Mouse (Mus musculus) midbrain, embryonic 10.5 days (tissue): ENCODE data around the gene Tusc2. TPM values are rescaled to one million over a fixed set of nuclear protein-coding genes. Genes with fewer than 3 reads are reported as not detected.
A peak's percentile ranks its signal among the peaks of the same experiment; 100 is the strongest.

Experiments
- DNase-seq: peaks from one replicate; pipeline ENCODE4 v3.0.0-alpha.2; 2017; ENCODE audit warnings: low spot score
- H3K27ac ChIP-seq: fragments of 300-500 bp; sonication (generic); replicated peaks from 2 replicates; pipeline ENCODE4 v1.5.1; 2016; ENCODE audit warnings: mild to moderate bottlenecking
- H3K27me3 ChIP-seq: fragments of 300-500 bp; sonication (generic); 2 replicates; pipeline ENCODE4 v1.6.1; 2016; ENCODE audit warnings: low read depth, mild to moderate bottlenecking; ENCODE audit not compliant: poor library complexity, severe bottlenecking
- H3K36me3 ChIP-seq: fragments of 300-500 bp; sonication (generic); 2 replicates; pipeline ENCODE4 v1.6.1; 2016; ENCODE audit warnings: mild to moderate bottlenecking, moderate library complexity
- H3K4me1 ChIP-seq: fragments of 300-500 bp; sonication (generic); 2 replicates; pipeline ENCODE4 v1.6.1; 2016
- H3K4me3 ChIP-seq: fragments of 300-500 bp; sonication (generic); 2 replicates; pipeline ENCODE4 v1.5.1; 2016; ENCODE audit warnings: mild to moderate bottlenecking, moderate library complexity
- H3K9me3 ChIP-seq: fragments of 300-500 bp; sonication (generic); replicated peaks from 2 replicates; pipeline ENCODE4 v1.6.1; 2016; ENCODE audit warnings: mild to moderate bottlenecking
- WGBS: fragments of 180-500 bp; shearing (Covaris S2); methylation state at CpG from one replicate; pipeline ENCODE4 v1.1.7; 2016; 5-methylcytosine and 5-hydroxymethylcytosine counted together
- polyA plus RNA-seq: library from polyadenylated mRNA; unstranded; fragments of >200 nt; fragmentation: Nextera tagmentation; extraction: Ambion mirVana; gene quantifications from 2 replicates; pipeline ENCODE4 v1.2.1, GENCODE M21; 2016

The Tusc2 gene
- polyA plus RNA-seq, 1 experiment from 2014 or later, result 79.2 TPM

DNA sequence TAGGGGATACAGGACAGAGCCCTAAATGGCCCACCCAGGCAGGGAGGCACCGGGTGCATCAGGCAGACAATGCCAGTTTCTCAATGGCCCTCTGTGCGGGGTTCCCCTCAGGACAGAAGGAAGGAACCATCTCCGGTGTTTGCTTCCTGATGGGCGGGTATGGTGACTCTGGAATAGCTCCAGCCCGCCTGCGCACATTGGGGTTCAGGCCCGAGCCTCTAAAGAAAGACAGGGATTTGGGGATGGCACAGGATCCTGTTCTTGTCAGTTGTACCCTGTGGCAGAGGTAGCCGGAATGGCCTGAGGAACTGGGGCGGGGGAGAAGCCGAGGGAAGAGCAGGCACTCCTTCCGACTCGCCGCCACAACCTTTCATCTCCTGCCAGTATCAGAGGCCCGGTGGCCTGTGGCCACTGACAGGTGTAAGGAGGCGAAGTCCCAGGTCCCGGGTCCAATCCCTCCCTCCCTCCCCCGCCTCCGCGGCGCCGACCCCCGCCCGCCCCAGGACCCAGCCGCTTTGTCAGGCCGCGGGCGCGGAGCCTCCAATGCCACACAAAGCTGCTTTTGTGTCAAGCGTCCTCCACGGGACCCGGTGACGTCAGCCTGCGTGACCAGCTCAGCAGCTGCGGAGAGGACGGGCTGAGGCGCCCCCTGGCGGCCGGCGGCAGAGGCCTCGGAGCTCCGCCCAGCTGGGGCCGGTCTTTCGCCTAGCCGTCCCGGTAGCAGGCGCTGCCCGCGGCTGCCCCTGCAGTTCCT, 49.3 kb downstream of the Tusc2 start:
- peak; percentile 99 for DNase-seq
- Histone ChIP-seq H3K27me3 (no peaks in the 10 kb centered on the region), H3K9me3 (no peaks in the 10 kb centered on the region), H3K4me1 (peaks cover 88% of the 10 kb centered on the region), H3K27ac (peak overlapping the region; percentile 95), H3K4me3 (peak overlapping the region; percentile 50), H3K36me3 (peaks cover 39% of the 10 kb centered on the region)
- 4% methylated on average over 48 of the region's 48 CpGs for WGBS

- no peak for DNase-seq
- Histone ChIP-seq H3K9me3 (no peaks in the 10 kb centered on the region), H3K36me3 (peaks cover 46% of the 10 kb centered on the region), H3K4me1 (peaks cover 81% of the 10 kb centered on the region), H3K27me3 (no peaks in the 10 kb centered on the region), H3K4me3 (peak overlapping the region; percentile 50), H3K27ac (peak overlapping the region; percentile 95)
- 14% methylated on average over 12 of the region's 12 CpGs for WGBS
Measured at GRCm38 (mm10) chr9:107612945-107613569, 50.0 kb downstream of the Tusc2 start.

- H3K27me3 ChIP-seq, result no peaks in the 10 kb centered on the region
- WGBS, result 80% methylated on average over 4 of the region's 4 CpGs
- H3K4me3 ChIP-seq, result no peak overlapping the region
- H3K36me3 ChIP-seq, result peaks cover 66% of the 10 kb centered on the region
- H3K9me3 ChIP-seq, result no peaks in the 10 kb centered on the region
- H3K27ac ChIP-seq, result peak overlapping the region; percentile 77
- DNase-seq, result no peak
- peaks cover 61% of the 10 kb centered on the region for H3K4me1 ChIP-seq
Measured at GRCm38 (mm10) chr9:107615035-107615434, 52.0 kb downstream of the Tusc2 start.

Other genes starting within 250 kb of the Tusc2 start
- gene Hemk1, start 224.9 kb upstream of the Tusc2 start, polyA plus RNA-seq, result 13.5 and 15.2 TPM in 2 replicates
- 1.8 and 2.5 TPM in 2 replicates for gene 6430571L13Rik, start 222.7 kb upstream of the Tusc2 start, polyA plus RNA-seq
- 1.00 and 1.7 TPM in 2 replicates for gene Cacna2d2, start 163.6 kb upstream of the Tusc2 start, polyA plus RNA-seq
- gene Tmem115, start 29.3 kb upstream of the Tusc2 start, polyA plus RNA-seq, result 38.6 and 39.5 TPM in 2 replicates
- gene Cyb561d2, start 21.1 kb upstream of the Tusc2 start, polyA plus RNA-seq, result 20.5 and 22.6 TPM in 2 replicates
- gene Nprl2, start 21.0 kb upstream of the Tusc2 start, polyA plus RNA-seq, result 37.1 and 40.4 TPM in 2 replicates
- gene Zmynd10, start 16.0 kb upstream of the Tusc2 start, polyA plus RNA-seq, result 0.75 and 1.1 TPM in 2 replicates
- 54.2 and 54.8 TPM in 2 replicates for gene Rassf1, start 11.7 kb upstream of the Tusc2 start, polyA plus RNA-seq
- gene Hyal2, start 4.7 kb downstream of the Tusc2 start, polyA plus RNA-seq, result 143 and 150 TPM in 2 replicates
- gene Hyal1, start 13.7 kb downstream of the Tusc2 start, polyA plus RNA-seq, result 6.8 and 9.3 TPM in 2 replicates
- 17.6 and 18.2 TPM in 2 replicates for gene Naa80, start 15.6 kb downstream of the Tusc2 start, polyA plus RNA-seq
- gene Hyal3, start 17.6 kb downstream of the Tusc2 start, polyA plus RNA-seq, result 0.62 and 0.96 TPM in 2 replicates
- gene Ifrd2, start 24.4 kb downstream of the Tusc2 start, polyA plus RNA-seq, result 46.3 and 56.8 TPM in 2 replicates
- 1.8 and 3.2 TPM in 2 replicates for gene Sema3b, start 46.0 kb downstream of the Tusc2 start, polyA plus RNA-seq
- gene Gnai2, start 72.1 kb downstream of the Tusc2 start, polyA plus RNA-seq, result 629 and 656 TPM in 2 replicates
- 9.3 and 11.6 TPM in 2 replicates for gene Slc38a3, start 106.3 kb downstream of the Tusc2 start, polyA plus RNA-seq
- gene Gnat1, start 116.5 kb downstream of the Tusc2 start, polyA plus RNA-seq, result 3.2 and 3.6 TPM in 2 replicates
- 14.9 and 17.2 TPM in 2 replicates for gene Sema3f, start 147.2 kb downstream of the Tusc2 start, polyA plus RNA-seq
- 200 and 220 TPM in 2 replicates for gene Rbm5, start 207.7 kb downstream of the Tusc2 start, polyA plus RNA-seq